Mouse (Mus musculus): ENCODE measurements around the gene Srarp. TPM values are rescaled to one million over a fixed set of nuclear protein-coding genes. Genes with fewer than 3 reads are reported as not detected.

Gene Srarp
- polyA plus RNA-seq, 1 experiment = 0.55 TPM

DNA sequence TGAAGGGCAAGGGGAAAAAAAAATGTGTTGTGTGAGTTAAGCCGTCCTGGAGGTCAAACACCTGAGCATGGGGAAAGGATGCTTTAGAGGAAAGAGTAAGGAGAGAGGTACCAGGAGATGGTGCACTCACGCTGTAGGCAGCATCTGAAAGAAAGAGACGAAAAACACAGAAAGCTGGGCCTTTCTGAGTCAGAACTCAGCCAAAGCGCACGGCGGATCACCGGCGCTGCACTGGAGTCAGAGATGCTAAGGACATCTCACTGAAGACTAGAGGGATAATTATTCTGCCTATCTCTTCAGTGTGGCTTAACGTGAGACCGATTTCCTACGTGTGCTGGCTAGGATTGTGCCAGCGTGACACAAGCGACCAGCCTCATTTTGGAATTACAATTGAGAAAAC, 8.0 kb downstream of the Srarp start:
- WGBS = 92% methylated on average over 13 of the region's 13 CpGs
- DNase-seq (ENCODE audit: low read depth, low spot score) = no peak

DNA sequence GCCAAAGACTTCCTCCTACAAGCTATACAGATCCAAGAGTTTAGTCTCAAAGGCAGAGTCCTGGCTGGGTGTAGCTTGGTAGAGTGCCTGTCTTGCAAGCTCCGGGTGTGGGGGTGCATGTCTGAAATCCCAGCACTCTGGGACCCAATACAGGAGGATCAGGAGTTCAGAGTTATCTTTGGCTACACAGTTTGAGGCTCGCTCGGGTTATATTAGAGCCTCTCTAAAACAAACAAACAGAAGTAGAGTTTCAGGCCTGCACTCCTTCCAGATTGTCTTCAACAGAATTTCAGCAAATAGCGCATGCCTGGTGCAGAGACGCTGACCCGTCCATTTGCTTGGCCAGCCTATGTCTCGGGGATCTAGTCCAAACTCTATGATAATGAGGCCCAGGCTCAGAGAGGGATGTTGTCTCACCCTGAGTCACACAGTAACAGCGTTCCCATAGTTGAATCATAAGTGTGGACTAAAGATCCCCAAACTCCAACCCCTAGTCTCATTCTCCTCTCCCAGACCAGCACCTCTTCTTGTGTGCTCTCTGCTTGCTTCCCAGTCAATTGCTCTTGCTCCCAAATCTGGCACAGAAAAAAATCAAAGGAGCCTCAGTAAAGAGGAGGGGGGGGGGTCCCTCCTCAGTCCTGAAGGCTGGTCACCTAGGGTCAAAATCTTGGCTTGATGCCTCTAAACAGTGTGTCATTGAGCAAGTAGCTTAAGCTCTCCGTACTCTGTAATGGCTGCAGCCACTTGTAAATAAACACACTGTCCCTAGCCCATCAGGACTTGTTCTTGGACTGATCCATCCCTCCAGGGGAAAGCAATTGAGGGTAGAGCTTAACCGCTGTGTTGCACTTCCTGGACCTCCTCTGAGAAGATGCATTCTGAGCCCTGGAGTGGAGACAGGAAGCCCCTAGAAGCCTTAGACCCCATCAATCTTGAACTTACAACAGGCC, 8.8 kb downstream of the Srarp start:
- 68% methylated on average over 10 of the region's 10 CpGs for WGBS
- DNase-seq (ENCODE audit: low read depth, low spot score) = no peak

DNA sequence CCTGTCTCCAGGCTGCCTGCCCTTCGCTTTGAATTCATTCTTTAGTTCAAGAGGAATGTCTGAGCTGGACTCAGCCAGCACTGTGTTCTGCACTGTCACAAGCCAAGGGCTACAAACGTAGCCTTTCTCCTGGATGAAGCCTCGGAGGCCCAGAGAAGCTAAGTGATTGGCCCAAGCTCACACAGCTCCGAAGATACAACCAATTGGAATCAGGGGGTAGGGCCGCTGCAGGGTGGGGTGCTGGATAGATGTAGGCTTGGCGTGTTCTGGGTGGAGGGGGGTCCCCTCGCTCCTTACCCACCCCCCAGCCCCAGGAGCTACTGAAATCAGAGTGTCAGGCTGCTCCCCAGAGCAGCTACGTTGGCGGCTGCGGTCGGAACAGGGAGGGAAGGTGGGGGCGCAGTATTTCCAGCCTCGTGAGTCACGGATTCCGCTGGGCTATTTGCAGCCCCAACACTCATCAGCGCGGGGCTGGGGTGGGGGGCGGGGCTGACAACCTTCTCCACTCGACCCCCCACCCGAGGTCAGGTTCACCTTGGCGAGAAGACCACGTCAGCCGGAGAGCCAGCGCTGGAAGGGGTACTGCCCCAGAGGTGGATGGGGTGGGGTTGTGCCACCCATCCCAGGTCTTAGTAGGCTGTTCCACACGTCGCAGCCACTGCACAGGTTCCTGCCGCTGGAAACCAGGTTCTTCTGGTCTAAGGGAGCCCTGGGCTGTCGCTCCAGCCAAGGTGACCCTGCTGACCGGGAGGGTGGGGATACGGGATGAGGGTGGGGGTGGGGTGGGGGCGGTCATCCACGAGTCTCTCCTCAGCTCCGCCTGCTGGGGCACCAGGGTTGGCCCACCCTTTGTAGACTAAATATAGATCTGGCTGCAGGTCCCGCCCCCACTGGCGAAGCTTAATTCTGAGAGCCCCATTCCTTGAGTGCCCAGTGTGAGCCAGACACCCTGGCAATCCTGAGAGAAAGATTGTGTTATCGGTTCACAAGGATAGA, 10.1 kb downstream of the Srarp start:
- DNase-seq (ENCODE audit: low read depth, low spot score) = no peak
- 6% methylated on average over 36 of the region's 36 CpGs for WGBS

DNA sequence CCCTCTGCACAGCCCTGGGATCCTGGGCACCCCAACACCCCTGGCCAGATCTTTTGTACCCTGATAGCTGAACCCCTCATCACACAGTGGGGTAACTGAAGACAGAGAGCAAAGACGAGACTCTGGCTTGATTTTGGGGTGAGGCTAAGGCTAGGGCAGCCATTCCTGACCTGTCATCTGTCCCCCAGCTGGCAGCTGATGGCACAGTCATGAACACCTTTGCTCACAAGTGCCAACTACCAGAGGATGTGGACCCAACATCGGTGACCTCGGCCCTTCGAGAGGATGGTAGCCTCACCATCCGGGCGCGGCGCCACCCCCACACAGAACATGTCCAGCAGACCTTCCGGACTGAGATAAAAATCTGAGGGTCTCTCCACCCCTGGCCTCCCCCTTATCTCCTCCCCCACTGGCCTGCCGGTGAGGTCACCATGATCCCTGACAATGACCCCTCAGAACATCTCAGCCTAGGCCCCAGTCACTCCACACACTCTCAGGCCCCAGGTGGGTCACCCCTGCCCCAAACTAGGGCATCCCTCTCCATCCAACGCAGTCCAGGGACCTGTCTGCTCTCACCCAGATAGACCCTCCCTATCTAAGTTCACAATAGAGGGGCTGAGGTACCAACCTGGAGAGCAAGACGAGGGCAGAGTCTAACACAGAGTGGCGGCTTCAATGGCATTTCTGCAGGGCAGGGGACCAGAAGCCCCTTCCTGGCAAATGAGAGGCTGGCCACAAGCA, 12.0 kb downstream of the Srarp start:
- no peak for DNase-seq (ENCODE audit: low read depth, low spot score)
- WGBS = 92% methylated on average over 13 of the region's 13 CpGs

DNA sequence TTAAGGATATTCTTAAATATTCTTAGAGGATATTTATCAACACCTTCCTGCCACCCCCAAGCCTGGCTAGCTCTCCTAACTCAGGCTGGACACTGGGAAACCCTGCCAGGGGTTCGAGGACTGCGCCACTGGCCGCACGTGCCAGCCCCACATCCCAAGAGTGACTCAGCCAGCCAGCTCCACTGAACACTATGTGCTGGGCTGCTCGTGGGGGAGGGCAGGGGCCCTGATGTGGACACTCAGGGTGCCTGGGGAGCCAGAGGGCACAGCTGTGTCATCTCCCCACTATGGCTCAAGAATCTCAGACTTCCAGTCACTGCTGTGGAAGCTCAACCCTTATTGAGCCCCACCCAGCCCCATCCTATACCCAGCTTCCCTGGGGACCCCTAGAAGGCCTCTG, 12.6 kb downstream of the Srarp start:
- DNase-seq (ENCODE audit: low read depth, low spot score) = no peak
- WGBS = 64% methylated on average over 5 of the region's 5 CpGs

DNA sequence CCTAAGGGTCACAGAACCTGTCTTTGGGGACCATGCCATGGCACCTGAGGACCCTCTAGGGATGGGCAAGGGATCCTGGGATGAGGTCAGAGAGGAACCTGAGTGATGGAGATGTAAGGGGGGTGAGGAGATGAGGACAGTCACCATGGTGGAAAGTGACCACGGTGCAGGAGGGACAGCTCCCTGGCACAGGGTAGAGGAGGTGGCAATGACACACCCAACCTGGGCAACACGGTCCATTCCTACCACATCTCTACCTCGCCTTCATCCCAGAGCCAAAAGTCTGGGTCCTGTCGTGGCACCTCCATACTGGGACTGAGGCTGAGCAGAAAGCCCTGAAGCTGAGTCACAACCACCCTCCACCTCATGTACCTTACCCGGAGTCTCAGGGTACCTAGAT, 13.1 kb downstream of the Srarp start:
- no peak for DNase-seq (ENCODE audit: low read depth, low spot score)
- WGBS = 70% methylated on average over 5 of the region's 5 CpGs

DNA sequence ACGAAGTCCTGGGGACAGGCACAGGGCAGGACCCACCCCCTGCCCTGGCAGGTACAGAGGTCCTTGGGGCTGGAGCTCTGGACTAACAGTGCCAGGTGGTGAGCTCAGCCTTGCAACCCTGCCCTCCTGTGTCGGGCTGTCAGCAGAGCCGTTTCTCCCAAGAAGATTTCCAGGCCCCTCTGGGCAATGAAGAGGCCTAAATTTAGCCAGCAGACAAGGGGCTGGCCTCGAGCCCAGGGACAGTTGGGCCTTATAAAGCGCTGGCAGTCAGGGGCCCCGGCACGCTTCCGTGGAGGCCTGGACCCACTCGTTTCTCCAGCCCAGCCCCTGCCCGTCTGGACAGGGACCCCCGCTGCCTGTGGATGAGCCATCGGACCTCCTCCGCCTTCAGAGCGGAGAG, 14.5 kb downstream of the Srarp start:
- no peak for DNase-seq (ENCODE audit: low read depth, low spot score)
- WGBS = 57% methylated on average over 14 of the region's 14 CpGs

DNA sequence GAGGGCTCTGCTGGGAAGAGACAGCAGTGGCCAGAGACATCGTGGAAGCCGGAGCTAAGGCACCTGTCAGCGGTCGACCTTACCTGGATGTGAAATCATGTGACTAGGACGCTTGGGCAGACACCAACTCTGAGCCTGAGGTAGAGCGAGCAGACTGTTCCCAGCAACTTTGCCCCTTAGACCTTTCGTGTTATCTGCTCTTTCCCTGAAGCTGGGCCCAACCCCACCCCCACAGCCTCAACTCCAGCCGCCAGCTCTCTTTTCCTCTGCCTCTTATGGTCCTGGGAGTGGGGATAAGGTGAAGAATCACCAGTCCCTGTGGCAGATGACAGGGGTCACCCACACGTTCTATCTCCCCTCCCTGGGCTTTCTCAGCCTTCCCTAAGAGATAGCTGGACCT, 15.0 kb downstream of the Srarp start:
- no peak for DNase-seq (ENCODE audit: low read depth, low spot score)
- WGBS = 50% methylated on average over 9 of the region's 9 CpGs

DNA sequence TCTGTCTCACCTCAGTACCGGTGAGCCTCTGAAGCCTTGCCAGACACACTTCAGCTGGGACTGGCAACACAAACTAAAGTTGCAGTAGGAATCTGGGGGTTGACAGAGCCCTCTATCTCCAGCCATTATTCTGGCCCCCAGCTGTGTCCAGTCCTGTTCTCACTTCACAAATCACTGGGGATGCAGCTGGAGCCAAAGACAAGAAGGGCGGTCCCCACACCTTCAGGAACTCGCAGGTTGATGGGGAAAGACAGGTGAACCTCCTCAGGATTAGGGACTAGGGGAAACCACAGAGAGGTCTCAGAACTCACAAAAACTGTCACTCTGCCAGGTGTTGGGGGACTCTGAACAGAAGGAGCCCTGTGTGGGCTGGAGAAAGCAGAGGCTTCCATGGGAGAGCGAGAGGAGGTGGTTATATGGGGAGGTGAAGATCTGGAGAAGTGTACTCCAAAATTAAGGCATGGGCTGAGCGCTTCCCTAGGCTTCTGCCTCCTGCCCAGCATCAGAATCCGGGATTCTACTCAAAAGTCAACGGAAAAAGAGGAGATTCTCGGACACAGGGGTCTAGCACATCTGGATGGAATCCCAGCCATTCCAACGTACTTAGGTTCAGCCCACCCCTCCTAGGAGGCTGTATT, 15.6 kb downstream of the Srarp start, which contains the start of gene Hspb7:
Hspb7 (plus strand) TSS at position 588 of the 638 bp plus-strand sequence.
- 57% methylated on average over 9 of the region's 9 CpGs for WGBS
- DNase-seq (ENCODE audit: low read depth, low spot score) = no peak

DNA sequence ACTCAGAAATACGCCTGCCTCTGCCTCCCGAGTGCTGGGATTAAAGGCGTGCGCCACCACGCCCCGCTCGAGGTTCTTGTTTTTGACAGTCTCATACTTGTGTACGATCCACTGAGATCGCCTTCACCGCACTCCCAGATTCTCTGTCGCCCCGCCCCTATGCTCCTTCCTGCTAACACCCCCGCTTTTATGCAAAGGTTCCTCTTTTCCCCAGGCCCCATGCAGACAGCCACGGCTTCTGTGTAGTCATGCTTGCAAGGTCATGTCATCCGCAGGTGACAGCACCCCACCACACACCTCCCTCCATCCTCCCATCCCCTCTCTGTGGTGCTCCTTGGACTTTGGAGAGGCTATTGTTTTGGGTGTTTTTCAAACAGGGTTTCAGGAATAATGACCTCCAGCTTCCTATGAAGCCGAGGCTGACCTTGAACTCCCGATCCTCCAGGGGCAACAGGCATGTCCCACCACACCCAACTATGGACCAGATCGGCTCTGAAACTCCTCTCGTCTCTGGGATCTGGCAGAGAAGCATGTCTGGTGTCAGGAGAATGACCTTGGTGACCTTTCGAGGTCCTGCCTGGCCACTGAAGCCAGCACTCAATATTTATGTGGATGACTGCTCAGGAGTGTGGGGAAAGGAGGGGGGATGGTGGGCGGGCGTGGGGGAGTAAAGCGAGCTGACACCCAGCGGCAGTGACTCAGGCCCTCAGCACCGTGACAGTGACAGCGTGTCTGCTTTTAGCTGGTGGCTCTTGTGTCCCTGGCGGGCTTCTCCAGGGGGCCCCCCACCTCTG, 16.3 kb downstream of the Srarp start:
- DNase-seq (ENCODE audit: low read depth, low spot score) = no peak
- 55% methylated on average over 27 of the region's 27 CpGs for WGBS

DNA sequence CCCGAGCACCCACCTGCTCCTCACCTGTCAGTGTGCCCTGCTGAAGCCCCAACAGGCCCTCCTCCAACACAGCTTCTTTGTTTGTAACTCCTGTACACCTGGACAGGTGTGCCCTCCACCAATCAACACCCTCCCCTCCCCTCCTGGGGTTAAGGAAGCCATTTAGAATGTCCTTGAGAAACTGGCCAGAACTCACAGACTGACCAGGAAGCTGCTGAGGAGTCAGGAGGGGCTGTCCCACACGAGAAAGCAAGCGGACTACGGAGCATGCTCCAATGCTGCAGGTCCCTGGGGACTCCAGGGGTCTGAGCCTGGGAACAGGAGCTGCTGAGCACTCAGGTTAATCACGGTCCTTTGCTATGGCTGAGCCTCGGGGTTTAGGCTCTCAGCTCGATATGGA, 20.0 kb downstream of the Srarp start, which contains the start of gene Clcnkb:
Clcnkb (minus strand) TSS at position 91 of the 400 bp plus-strand sequence.
- 42% methylated on average over 7 of the region's 7 CpGs for WGBS
- DNase-seq (ENCODE audit: low read depth, low spot score) = no peak

DNA sequence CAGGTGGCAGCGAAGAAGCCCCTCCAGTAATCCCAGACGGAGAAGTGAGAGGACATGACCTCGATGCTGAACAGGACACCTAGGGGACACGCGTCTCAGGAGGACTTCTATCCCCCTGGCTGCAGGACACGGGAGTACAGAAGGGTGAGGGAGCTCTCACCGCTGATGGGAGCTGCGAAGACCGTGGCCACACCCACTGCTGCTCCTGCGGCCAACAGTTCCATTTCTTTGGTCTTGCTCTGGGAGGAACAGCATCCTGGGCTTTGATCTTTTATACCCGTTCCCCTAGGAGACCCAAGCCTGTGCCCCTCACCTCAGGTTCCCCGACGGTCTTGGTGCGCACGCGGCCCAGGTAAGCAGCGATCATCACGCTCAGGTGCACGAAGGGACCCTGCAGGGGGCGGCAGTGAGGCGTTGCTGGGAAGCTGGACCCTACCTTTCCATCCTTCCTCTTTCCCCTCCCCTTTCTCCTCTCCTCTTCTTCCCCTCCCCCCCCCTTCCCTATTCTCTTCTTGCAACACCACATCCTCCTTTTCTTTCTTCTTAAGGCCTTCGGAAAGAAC, 24.4 kb downstream of the Srarp start:
- WGBS = 32% methylated on average over 22 of the region's 22 CpGs
- no peak for DNase-seq (ENCODE audit: low read depth, low spot score)

DNA sequence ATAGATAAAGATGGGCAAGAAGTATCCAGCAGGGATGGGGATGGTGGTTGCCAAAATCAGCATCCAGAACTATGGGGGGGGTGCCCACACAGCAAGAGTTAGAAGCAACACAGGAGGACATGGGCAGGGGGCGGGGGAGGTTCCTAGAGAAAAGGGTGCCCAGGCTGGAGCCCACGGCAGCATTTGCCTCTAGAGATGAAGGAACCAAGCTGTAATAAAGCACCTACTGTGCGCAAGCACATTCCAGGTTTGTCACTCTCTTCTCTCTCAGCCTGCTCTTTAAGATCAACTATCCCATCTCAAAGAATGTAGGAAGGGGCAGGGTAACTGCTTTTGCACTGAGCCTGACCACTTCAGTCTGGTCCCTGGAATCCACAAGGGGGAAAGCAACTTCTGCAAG, 27.3 kb downstream of the Srarp start:
- WGBS = 91% methylated on average over 3 of the region's 3 CpGs
- DNase-seq (ENCODE audit: low read depth, low spot score) = no peak

DNA sequence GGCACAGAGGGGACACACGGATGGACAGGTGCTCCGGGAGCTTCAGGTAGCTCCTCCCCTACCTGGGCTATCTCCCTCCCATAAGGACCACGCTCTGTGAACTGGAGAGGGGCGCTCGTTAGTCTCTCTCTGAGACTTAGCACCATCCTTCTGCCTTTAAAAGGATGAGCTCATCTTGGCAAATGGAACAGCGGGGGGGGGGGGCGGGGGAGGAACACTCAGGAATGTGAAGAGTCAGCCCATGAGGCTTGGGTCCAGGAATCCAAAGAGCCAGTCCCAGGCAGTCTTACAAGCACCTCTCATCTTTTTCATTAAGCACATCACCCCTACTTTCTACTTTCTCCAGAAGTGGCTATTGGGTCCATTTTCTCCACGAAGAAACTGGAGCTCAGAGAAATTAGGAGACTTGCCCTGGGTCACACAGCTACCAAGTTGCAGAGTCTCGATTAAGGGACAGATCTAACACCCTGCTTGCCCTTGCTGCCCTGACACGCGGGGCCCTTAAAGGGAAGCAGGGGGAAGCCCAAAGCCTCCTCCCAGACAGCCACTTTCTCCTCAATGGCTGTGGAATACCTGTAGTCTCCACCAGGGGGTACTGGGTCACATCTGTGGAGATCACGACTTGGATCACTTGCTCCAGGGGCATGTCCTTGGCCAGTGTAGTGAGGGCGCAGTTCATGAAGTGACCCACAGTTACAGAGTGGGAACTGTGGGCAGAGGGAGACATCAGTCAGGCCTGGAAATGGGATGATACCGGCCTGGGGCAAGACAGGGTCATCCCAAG, 29.2 kb downstream of the Srarp start:
- no peak for DNase-seq (ENCODE audit: low read depth, low spot score)
- 33% methylated on average over 14 of the region's 14 CpGs for WGBS

DNA sequence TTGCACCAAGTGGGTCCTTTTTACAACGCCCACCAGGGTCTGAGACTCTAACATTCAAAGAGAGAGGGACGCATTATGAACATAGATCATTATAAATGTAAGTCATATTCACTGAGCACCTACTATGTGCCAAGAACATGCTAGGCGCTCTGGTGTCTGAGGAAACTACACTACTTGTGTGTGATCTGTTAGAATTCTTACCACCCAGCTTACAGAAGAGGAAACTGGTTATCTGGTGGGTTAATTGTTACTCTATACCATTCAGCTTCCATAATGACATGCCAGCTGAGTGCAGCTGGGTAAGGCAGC, 30.6 kb downstream of the Srarp start:
- WGBS = 88% methylated on average over 3 of the region's 3 CpGs
- no peak for DNase-seq (ENCODE audit: low read depth, low spot score)

DNA sequence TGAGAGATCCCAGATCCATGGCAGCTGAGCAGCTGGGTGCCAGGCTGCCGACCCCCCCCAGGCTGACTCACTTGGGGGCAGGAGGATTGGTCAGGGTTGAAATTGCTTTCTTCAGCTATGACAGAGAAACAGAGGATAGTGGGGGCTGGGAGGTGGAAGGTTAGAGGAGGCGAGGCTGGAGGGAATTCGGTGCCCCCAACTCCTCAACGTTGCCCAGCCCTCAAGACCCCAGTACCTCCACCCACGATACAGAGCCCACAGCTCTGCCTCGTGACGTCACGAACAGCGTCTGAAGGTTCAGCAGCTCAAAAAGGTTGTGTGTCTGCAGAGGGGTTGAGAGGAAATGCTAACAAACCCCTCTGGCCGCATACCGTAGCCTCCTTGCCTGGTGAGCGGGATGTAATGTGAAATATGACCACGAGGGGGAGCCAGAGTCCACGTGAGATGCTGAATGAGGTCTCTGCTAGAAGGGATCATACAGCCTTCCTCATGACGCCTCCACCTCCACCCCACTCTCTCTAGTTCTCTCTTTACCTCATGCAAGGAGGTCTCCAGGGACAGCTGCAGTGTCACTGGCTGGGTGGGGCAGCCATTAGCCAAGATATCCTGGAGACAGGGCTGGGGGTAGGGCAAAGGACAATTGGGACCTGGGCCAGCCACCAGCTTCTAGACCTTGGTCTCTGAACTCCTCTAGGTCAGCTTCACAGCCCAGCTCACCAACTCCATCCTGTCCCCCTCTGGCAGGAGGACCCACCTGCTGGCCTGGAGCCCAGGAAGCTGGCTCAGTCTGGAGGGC, 31.2 kb downstream of the Srarp start:
- 14% methylated on average over 15 of the region's 15 CpGs for WGBS

DNA sequence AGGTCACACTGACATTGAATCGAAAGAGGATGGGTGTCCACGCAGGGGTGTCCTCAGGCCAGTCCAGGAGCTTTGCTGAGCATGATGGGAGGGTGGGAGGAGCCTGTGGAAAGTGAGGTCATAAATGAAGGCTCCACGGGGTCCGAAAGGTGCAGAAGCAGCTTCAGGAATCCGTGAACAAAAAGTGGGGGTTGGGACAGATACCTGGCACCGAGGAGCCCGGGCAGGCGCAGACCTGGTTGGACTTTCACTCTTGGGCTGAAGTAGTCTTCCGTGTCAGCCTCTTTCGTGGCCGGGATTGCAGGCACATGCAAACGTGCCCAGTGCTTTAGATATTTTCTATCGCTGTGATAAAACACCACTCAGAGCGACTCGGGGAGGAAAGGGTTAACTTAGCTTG, 35.7 kb downstream of the Srarp start:
- DNase-seq (ENCODE audit: low read depth, low spot score) = no peak
- 85% methylated on average over 15 of the region's 15 CpGs for WGBS

More for the DNA sequence above, 31.2 kb downstream of the Srarp start:
- peak; percentile 51 for DNase-seq (ENCODE audit: low read depth, low spot score)
